Mouse (Mus musculus): ENCODE results near the gene Actl6a. TPM values are rescaled to one million over a fixed set of nuclear protein-coding genes. Genes with fewer than 3 reads are reported as not detected.
A peak's percentile ranks its signal among the peaks of the same experiment; 100 is the strongest.
"Not testable (repeated sequence)": the region's sequence is repeated elsewhere in the genome, so short reads cannot be mapped to it uniquely, and the experiment has no call there.

Gene Actl6a
- polyA plus RNA-seq, 1 experiment from 2014 or later = 155 TPM

- Histone ChIP-seq H3K4me1 (replicated peaks; ENCODE audit: control insufficient read depth, insufficient read depth, low read length) (no peaks in the 10 kb centered on the region), H3K27ac (ENCODE audit: low read length) (no peak overlapping the region), H3K9me3 (ENCODE audit: control insufficient read depth, low read length) (no peaks in the 10 kb centered on the region), H3K4me3 (ENCODE audit: low read length) (no peak overlapping the region), H3K27me3 (ENCODE audit: control insufficient read depth, insufficient read depth, low read depth, low read length) (no peaks in the 10 kb centered on the region), H3K9ac (ENCODE audit: low read length) (no peak overlapping the region), H3K36me3 (ENCODE audit: control insufficient read depth, insufficient read depth, low read length) (peaks cover 44% of the 10 kb centered on the region), H3K4me2 (ENCODE audit: low read depth, low read length) (no peak overlapping the region)
- no peak for ATAC-seq (ENCODE audit: low read depth)
- 88% methylated on average over 4 of the region's 4 CpGs for WGBS
Measured at GRCm38 (mm10) chr3:32727861-32728260, 21.8 kb downstream of the Actl6a start.

- H3K36me3 ChIP-seq (ENCODE audit: control insufficient read depth, insufficient read depth, low read length) = peaks cover 9% of the 10 kb centered on the region
- peak within 1 kb of the TSS; percentile 75 for H3K27ac ChIP-seq (ENCODE audit: low read length)
- peak within 1 kb of the TSS; percentile 97 for H3K4me3 ChIP-seq (ENCODE audit: low read length)
- no peaks in the 10 kb centered on the region for H3K27me3 ChIP-seq (ENCODE audit: control insufficient read depth, insufficient read depth, low read depth, low read length)
- peak within 1 kb of the TSS; percentile 86 for H3K9ac ChIP-seq (ENCODE audit: low read length)
- WGBS = under 1% methylated on average over 62 of the region's 62 CpGs
- ATAC-seq (ENCODE audit: low read depth) = peak; percentile 99
- H3K4me2 ChIP-seq (ENCODE audit: low read depth, low read length) = peak within 1 kb of the TSS; percentile 71
- no peaks in the 10 kb centered on the region for H3K9me3 ChIP-seq (ENCODE audit: control insufficient read depth, low read length)
- H3K4me1 ChIP-seq (replicated peaks; ENCODE audit: control insufficient read depth, insufficient read depth, low read length) = peaks cover 10% of the 10 kb centered on the region
Measured at GRCm38 (mm10) chr3:32736244-32737171, 30.4 kb downstream of the Actl6a start, which contains the start of gene Ndufb5. TSS of gene Ndufb5 (plus strand) at chr3:32736990.

GRCm38 (mm10) chr3:32737172-32737655, 31.1 kb downstream of the Actl6a start, which contains the start of gene Mrpl47:
TSS of gene Mrpl47 (minus strand) at chr3:32737605.
- H3K4me2 ChIP-seq (ENCODE audit: low read depth, low read length) = peak within 1 kb of the TSS; percentile 71
- under 1% methylated on average over 31 of the region's 31 CpGs for WGBS

GRCm38 (mm10) chr3:32738549-32738948, 32.5 kb downstream of the Actl6a start:
- Histone ChIP-seq H3K36me3 (ENCODE audit: control insufficient read depth, insufficient read depth, low read length) (peaks cover 3% of the 10 kb centered on the region; the same call in 1 of the 2 replicates), H3K27me3 (ENCODE audit: control insufficient read depth, insufficient read depth, low read depth, low read length) (no peaks in the 10 kb centered on the region), H3K4me2 (ENCODE audit: low read depth, low read length) (no peak overlapping the region), H3K27ac (ENCODE audit: low read length) (no peak overlapping the region), H3K4me3 (ENCODE audit: low read length) (no peak overlapping the region), H3K4me1 (replicated peaks; ENCODE audit: control insufficient read depth, insufficient read depth, low read length) (peaks cover 10% of the 10 kb centered on the region), H3K9ac (ENCODE audit: low read length) (no peak overlapping the region), H3K9me3 (ENCODE audit: control insufficient read depth, low read length) (no peaks in the 10 kb centered on the region)
- 93% methylated on average over 5 of the region's 5 CpGs for WGBS
- no peak for ATAC-seq (ENCODE audit: low read depth)

More at GRCm38 (mm10) chr3:32737172-32737655, 31.1 kb downstream of the Actl6a start, which contains the start of gene Mrpl47:
- H3K4me1 ChIP-seq (replicated peaks; ENCODE audit: control insufficient read depth, insufficient read depth, low read length) = peaks cover 10% of the 10 kb centered on the region
- peaks cover 9% of the 10 kb centered on the region for H3K36me3 ChIP-seq (ENCODE audit: control insufficient read depth, insufficient read depth, low read length)
- peak within 1 kb of the TSS; percentile 97 for H3K4me3 ChIP-seq (ENCODE audit: low read length)
- H3K9ac ChIP-seq (ENCODE audit: low read length) = peak within 1 kb of the TSS; percentile 86
- H3K27ac ChIP-seq (ENCODE audit: low read length) = peak within 1 kb of the TSS; percentile 75
- peak; percentile 39 for ATAC-seq (ENCODE audit: low read depth)
- H3K9me3 ChIP-seq (ENCODE audit: control insufficient read depth, low read length) = no peaks in the 10 kb centered on the region
- no peaks in the 10 kb centered on the region for H3K27me3 ChIP-seq (ENCODE audit: control insufficient read depth, insufficient read depth, low read depth, low read length)

- H3K4me2 ChIP-seq (ENCODE audit: low read depth, low read length) = no peak overlapping the region
- peaks cover 8% of the 10 kb centered on the region for H3K4me1 ChIP-seq (replicated peaks; ENCODE audit: control insufficient read depth, insufficient read depth, low read length)
- no peak overlapping the region for H3K4me3 ChIP-seq (ENCODE audit: low read length)
- no peaks in the 10 kb centered on the region for H3K9me3 ChIP-seq (ENCODE audit: control insufficient read depth, low read length)
- H3K27me3 ChIP-seq (ENCODE audit: control insufficient read depth, insufficient read depth, low read depth, low read length) = no peaks in the 10 kb centered on the region
- ATAC-seq (ENCODE audit: low read depth) = no peak
- H3K36me3 ChIP-seq (ENCODE audit: control insufficient read depth, insufficient read depth, low read length) = peaks cover 11% of the 10 kb centered on the region
- 65% methylated on average over 2 of the region's 2 CpGs for WGBS
- no peak overlapping the region for H3K27ac ChIP-seq (ENCODE audit: low read length)
- no peak overlapping the region for H3K9ac ChIP-seq (ENCODE audit: low read length)
Measured at GRCm38 (mm10) chr3:32742276-32742780, 36.2 kb downstream of the Actl6a start.

- Histone ChIP-seq H3K4me1 (replicated peaks; ENCODE audit: control insufficient read depth, insufficient read depth, low read length) (no peaks in the 10 kb centered on the region), H3K4me2 (ENCODE audit: low read depth, low read length) (no peak overlapping the region), H3K4me3 (ENCODE audit: low read length) (no peak overlapping the region), H3K27me3 (ENCODE audit: control insufficient read depth, insufficient read depth, low read depth, low read length) (no peaks in the 10 kb centered on the region), H3K27ac (ENCODE audit: low read length) (no peak overlapping the region), H3K9ac (ENCODE audit: low read length) (no peak overlapping the region), H3K9me3 (ENCODE audit: control insufficient read depth, low read length) (no peaks in the 10 kb centered on the region), H3K36me3 (ENCODE audit: control insufficient read depth, insufficient read depth, low read length) (peaks cover 16% of the 10 kb centered on the region)
- ATAC-seq (ENCODE audit: low read depth) = no peak
- WGBS = 88% methylated on average over 6 of the region's 6 CpGs
Measured at GRCm38 (mm10) chr3:32745001-32745400, 38.9 kb downstream of the Actl6a start.

GRCm38 (mm10) chr3:32745426-32745825, 39.3 kb downstream of the Actl6a start:
- peaks cover 16% of the 10 kb centered on the region for H3K36me3 ChIP-seq (ENCODE audit: control insufficient read depth, insufficient read depth, low read length)
- H3K27me3 ChIP-seq (ENCODE audit: control insufficient read depth, insufficient read depth, low read depth, low read length); ATAC-seq (ENCODE audit: low read depth); H3K4me2 ChIP-seq (ENCODE audit: low read depth, low read length); H3K9ac ChIP-seq (ENCODE audit: low read length); H3K4me3 ChIP-seq (ENCODE audit: low read length); H3K9me3 ChIP-seq (ENCODE audit: control insufficient read depth, low read length); H3K4me1 ChIP-seq (replicated peaks; ENCODE audit: control insufficient read depth, insufficient read depth, low read length); H3K27ac ChIP-seq (ENCODE audit: low read length): not testable (repeated sequence)

GRCm38 (mm10) chr3:32748384-32748783, 42.3 kb downstream of the Actl6a start:
- H3K4me3 ChIP-seq (ENCODE audit: low read length) = no peak overlapping the region
- no peak overlapping the region for H3K9ac ChIP-seq (ENCODE audit: low read length)
- no peaks in the 10 kb centered on the region for H3K27me3 ChIP-seq (ENCODE audit: control insufficient read depth, insufficient read depth, low read depth, low read length)
- H3K27ac ChIP-seq (ENCODE audit: low read length) = no peak overlapping the region
- H3K9me3 ChIP-seq (ENCODE audit: control insufficient read depth, low read length) = no peaks in the 10 kb centered on the region
- no peak for ATAC-seq (ENCODE audit: low read depth)
- 89% methylated on average over 9 of the region's 9 CpGs for whole genome bisulfite sequencing
- peaks cover 30% of the 10 kb centered on the region for H3K36me3 ChIP-seq (ENCODE audit: control insufficient read depth, insufficient read depth, low read length)
- H3K4me2 ChIP-seq (ENCODE audit: low read depth, low read length) = no peak overlapping the region
- H3K4me1 ChIP-seq (replicated peaks; ENCODE audit: control insufficient read depth, insufficient read depth, low read length) = no peaks in the 10 kb centered on the region

- Histone ChIP-seq H3K27ac (ENCODE audit: low read length) (no peak overlapping the region), H3K9ac (ENCODE audit: low read length) (no peak overlapping the region), H3K4me2 (ENCODE audit: low read depth, low read length) (no peak overlapping the region), H3K4me1 (replicated peaks; ENCODE audit: control insufficient read depth, insufficient read depth, low read length) (no peaks in the 10 kb centered on the region), H3K9me3 (ENCODE audit: control insufficient read depth, low read length) (no peaks in the 10 kb centered on the region), H3K27me3 (ENCODE audit: control insufficient read depth, insufficient read depth, low read depth, low read length) (no peaks in the 10 kb centered on the region), H3K4me3 (ENCODE audit: low read length) (no peak overlapping the region), H3K36me3 (ENCODE audit: control insufficient read depth, insufficient read depth, low read length) (peaks cover 33% of the 10 kb centered on the region)
- no peak for ATAC-seq (ENCODE audit: low read depth)
- 94% methylated on average over 4 of the region's 4 CpGs for WGBS
Measured at GRCm38 (mm10) chr3:32749820-32750579, 43.9 kb downstream of the Actl6a start.
